15 mouse cellular contexts compared by ENCODE assay signal in the genomic region with DNA sequence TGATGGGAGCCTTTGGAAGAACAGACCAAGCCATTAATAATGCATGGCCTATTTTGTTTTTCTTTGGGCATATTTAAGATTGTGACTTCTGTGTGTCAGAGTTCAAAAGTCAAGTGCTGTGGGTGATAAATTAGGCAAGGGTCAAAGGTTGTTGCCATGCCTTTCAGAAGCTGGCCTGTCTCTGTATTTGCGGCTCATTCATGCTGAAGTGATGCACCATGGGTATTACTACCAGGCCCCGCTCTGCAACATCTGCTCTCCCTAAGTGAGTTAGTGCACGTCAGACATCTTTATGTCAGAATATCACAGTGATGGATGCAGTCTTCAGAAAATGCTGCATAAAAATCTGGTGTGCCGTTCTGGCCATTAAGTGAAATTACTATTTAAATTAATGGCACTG.
A peak's percentile ranks its signal among the peaks of the same experiment; 100 is the strongest.
DNase-seq lines count a peak whose midpoint lies in the region; ATAC-seq and TF ChIP-seq lines count a peak whose summit lies in the region.
"Had no signal": no experiment of that assay in that cellular context is flagged by ENCODE, and none has a peak within 500 bp of the region (broad histone marks: within the 10 kb centered on the region; RNA-seq: fewer than 3 reads in every experiment).

No protein-coding gene starts in this region.

- H3K9ac ChIP-seq in midbrain, postnatal 0 days (replicated peaks; ENCODE audit: low read length, poor library complexity, severe bottlenecking), result no peak overlapping the region
- H3K9ac ChIP-seq: midbrain, embryonic 12.5 days had no signal

- H3K4me3 ChIP-seq in embryonic facial prominence, embryonic 10.5 days, result no peak overlapping the region
- H3K4me3 ChIP-seq in midbrain, postnatal 0 days (ENCODE audit: low read depth, low read length), result no peak overlapping the region
- H3K4me3 ChIP-seq: midbrain, embryonic 12.5 days had no signal

- peak; percentile 26 for DNase-seq in kidney, postnatal 10 days
- DNase-seq in kidney, postnatal 36 days, result no peak
- peak; percentile 91 for DNase-seq in embryo, embryonic 10 days (ENCODE audit: low spot score)
- peak; percentile 33 for DNase-seq in embryonic facial prominence, embryonic 10.5 days (ENCODE audit: low spot score)
- peak; percentile 37 for DNase-seq in midbrain, postnatal 0 days (ENCODE audit: low spot score)
- no peak for DNase-seq in gastrocnemius, adult 8-10 months (ENCODE audit: low spot score in 2 of 2)
- DNase-seq: cerebellum, adult 9-11 months; heart, adult 18-20 months; heart, postnatal 10 days; thymus, postnatal 36 days had no signal

- H3K27ac ChIP-seq in embryonic facial prominence, embryonic 10.5 days (replicated peaks), result no peak overlapping the region
- H3K27ac ChIP-seq in midbrain, postnatal 0 days (ENCODE audit: low read depth, low read length), result no peak overlapping the region
- H3K27ac ChIP-seq: midbrain, embryonic 12.5 days; stomach, postnatal 0 days had no signal

- H3K27me3 ChIP-seq in embryonic facial prominence, embryonic 10.5 days (replicated peaks; ENCODE audit: low read depth, poor library complexity, severe bottlenecking), result no peaks in the 10 kb centered on the region
- H3K27me3 ChIP-seq in midbrain, postnatal 0 days (ENCODE audit: insufficient read depth, low read length), result no peaks in the 10 kb centered on the region
- H3K27me3 ChIP-seq: midbrain, embryonic 12.5 days had no signal

- no peak for ATAC-seq in midbrain, postnatal 0 days (ENCODE audit: low FRiP score)
- no peak for ATAC-seq in erythroblast, adult 5-6 weeks (replicated peaks; ENCODE audit: low FRiP score, poor library complexity, severe bottlenecking)
- ATAC-seq: intestine, postnatal 0 days; lung, postnatal 0 days had no signal

- H3K4me1 ChIP-seq in embryonic facial prominence, embryonic 10.5 days, result peaks cover 6% of the 10 kb centered on the region
- H3K4me1 ChIP-seq in midbrain, postnatal 0 days (ENCODE audit: insufficient read depth, low read length), result no peaks in the 10 kb centered on the region
- H3K4me1 ChIP-seq: midbrain, embryonic 12.5 days had no signal

- no peaks in the 10 kb centered on the region for H3K9me3 ChIP-seq in embryonic facial prominence, embryonic 10.5 days
- no peaks in the 10 kb centered on the region for H3K9me3 ChIP-seq in midbrain, postnatal 0 days (ENCODE audit: low read length)
- H3K9me3 ChIP-seq: midbrain, embryonic 12.5 days had no signal

- WGBS in embryonic facial prominence, embryonic 10.5 days, result 34% methylated on average over 4 of the region's 4 CpGs
- WGBS in midbrain, postnatal 0 days, result 50% methylated on average over 4 of the region's 4 CpGs

- H3K36me3 ChIP-seq in embryonic facial prominence, embryonic 10.5 days (replicated peaks), result no peaks in the 10 kb centered on the region
- no peaks in the 10 kb centered on the region for H3K36me3 ChIP-seq in midbrain, postnatal 0 days (ENCODE audit: insufficient read depth, low read length)
- H3K36me3 ChIP-seq: midbrain, embryonic 12.5 days had no signal

- TF ChIP-seq CTCF in midbrain, postnatal 0 days (IDR thresholded peaks at IDR 0.05), result no peak

- H3K4me2 ChIP-seq in midbrain, postnatal 0 days (ENCODE audit: low read depth, low read length, poor library complexity, severe bottlenecking), result no peak overlapping the region
- H3K4me2 ChIP-seq: midbrain, embryonic 12.5 days had no signal

Comparison
In these comparisons a context has a peak if more than half of its experiments do, and no peak if none do; other contexts are left out.
1. DNase-seq: peak in kidney, postnatal 10 days (single experiment), embryo, embryonic 10 days (single experiment), embryonic facial prominence, embryonic 10.5 days (single experiment) and midbrain, postnatal 0 days (single experiment); none in kidney, postnatal 36 days (0 of 2) and gastrocnemius, adult 8-10 months (0 of 2).